Mouse (Mus musculus): ENCODE measurements at regions not wholly inside any gene's neighbourhood (a gene's known extent, or its start where the extent isn't known, plus 50 kb on each side); places are given as distances from the start of the nearest gene placed in this dataset.

GRCm38 (mm10) chr1:184335952-184336351 is 301.9 kb upstream of the 1700056E22Rik start:
- TF ChIP-seq CTCF (IDR thresholded peaks at IDR 0.05; ENCODE audit: control insufficient read depth, insufficient read depth, insufficient replicate concordance, low read depth, low read length) (no peak), POLR2A (IDR thresholded peaks at IDR 0.05; ENCODE audit: control insufficient read depth, low read depth, low read length) (no peak)
